Mouse (Mus musculus) liver, embryonic 14 days (tissue): ENCODE measurements around the gene Abca14. TPM values are rescaled to one million over a fixed set of nuclear protein-coding genes. Genes with fewer than 3 reads are reported as not detected.

ENCODE experiments used
- polyA plus RNA-seq: library from polyadenylated mRNA; depleted of rRNA; stranded (reverse); fragments of >200 nt; gene quantifications from 2 replicates; pipeline ENCODE4 v1.2.3, GENCODE M21; 2012; rRNA removed

Gene Abca14
- polyA plus RNA-seq: 0.02 and 0.10 TPM in 2 replicates

GRCm38 (mm10) chr7:120203789-120204188 is at the start of gene Abca14:
Abca14 (plus strand) TSS chr7:120203961.

GRCm38 (mm10) chr7:120173603-120174244 is 30.0 kb upstream of the Abca14 start, which contains the start of gene Anks4b:
Anks4b (plus strand) TSS chr7:120173858.

GRCm38 (mm10) chr7:120201771-120202170 is 2.0 kb upstream of the Abca14 start, which contains the start of gene Crym:
Crym (minus strand) TSS chr7:120202111.

DNA sequence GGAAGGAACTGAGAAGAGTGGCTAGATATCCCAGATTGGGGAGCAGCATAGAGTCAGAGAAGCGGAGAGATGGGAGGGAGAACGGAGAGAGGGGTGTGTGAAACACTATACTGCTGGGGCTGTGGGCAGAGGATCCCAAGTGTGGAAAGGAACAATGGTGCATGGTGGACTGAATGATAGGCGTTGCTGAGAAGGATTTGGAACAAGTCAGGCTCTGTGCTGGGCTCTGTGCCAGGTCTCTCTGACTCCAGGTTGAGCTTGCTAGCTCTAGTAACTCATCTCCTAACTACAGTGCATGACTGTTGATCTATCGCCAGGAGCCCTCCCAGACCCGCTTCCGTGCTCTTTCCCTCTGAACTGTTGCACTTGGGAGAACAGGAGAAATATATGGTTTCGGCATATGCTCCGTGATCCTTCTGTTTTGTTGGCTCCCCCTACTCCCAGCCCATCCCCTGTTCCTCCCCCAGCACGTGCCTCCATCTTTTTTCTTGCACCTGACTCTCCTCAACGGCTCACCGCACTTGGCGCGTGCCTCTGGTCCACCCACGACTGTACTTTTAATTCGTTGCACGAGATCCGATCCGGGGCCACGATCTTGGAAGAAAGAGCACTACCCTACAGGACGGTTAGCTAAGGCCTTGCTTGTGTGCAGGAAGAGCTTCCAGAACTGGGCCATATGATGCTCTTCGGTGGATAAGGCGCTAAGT is 124.5 kb downstream of the Abca14 start, which contains the start of gene Abca15:
Gene Abca15, plus strand, starts transcription at position 584 of the 707 bp plus-strand sequence.

Other genes starting within 250 kb of the Abca14 start
- gene Dnah3, start 108.7 kb upstream of the Abca14 start, polyA plus RNA-seq: not detected in 2 replicates
- gene Tmem159, start 101.6 kb upstream of the Abca14 start, polyA plus RNA-seq: 0.85 and 0.86 TPM in 2 replicates
- gene Zp2, start 58.7 kb upstream of the Abca14 start, polyA plus RNA-seq: 0.03 TPM in 1 of 2 replicates, not detected in the other
- gene Anks4b, start 30.1 kb upstream of the Abca14 start, polyA plus RNA-seq: 3.8 and 3.9 TPM in 2 replicates
- 0.05 and 0.28 TPM in 2 replicates for gene Crym, start 1.9 kb upstream of the Abca14 start, polyA plus RNA-seq
- not detected in 2 replicates for gene Abca15, start 124.7 kb downstream of the Abca14 start, polyA plus RNA-seq
- gene Abca16, start 205.7 kb downstream of the Abca14 start, polyA plus RNA-seq: not detected in 2 replicates